Mouse (Mus musculus) frontal cortex, adult 2 months (tissue): ENCODE results near the gene 1700028P14Rik. TPM values are rescaled to one million over a fixed set of nuclear protein-coding genes. Genes with fewer than 3 reads are reported as not detected.

Experiments
- polyA plus RNA-seq: library from polyadenylated mRNA; depleted of rRNA; stranded (reverse); fragments of >200 nt; gene quantifications from 2 replicates; pipeline ENCODE4 v1.2.3, GENCODE M21; 2012; rRNA removed

The 1700028P14Rik gene
- polyA plus RNA-seq, 1 experiment, result 1.1 TPM

Other genes with a start within 250 kb of the 1700028P14Rik start
- 0.84 and 1.0 TPM in 2 replicates for gene Mamdc2, start 204.4 kb downstream of the 1700028P14Rik start, polyA plus RNA-seq
- gene Ptar1, start 34.6 kb upstream of the 1700028P14Rik start, polyA plus RNA-seq, result 8.5 and 8.9 TPM in 2 replicates
- 72.8 and 79.6 TPM in 2 replicates for gene Apba1, start 106.1 kb upstream of the 1700028P14Rik start, polyA plus RNA-seq